Mouse (Mus musculus): ENCODE data around the gene 1700010B08Rik.
"Not testable (repeated sequence)": the region's sequence is repeated elsewhere in the genome, so short reads cannot be mapped to it uniquely, and the experiment has no call there.

Gene 1700010B08Rik

DNA sequence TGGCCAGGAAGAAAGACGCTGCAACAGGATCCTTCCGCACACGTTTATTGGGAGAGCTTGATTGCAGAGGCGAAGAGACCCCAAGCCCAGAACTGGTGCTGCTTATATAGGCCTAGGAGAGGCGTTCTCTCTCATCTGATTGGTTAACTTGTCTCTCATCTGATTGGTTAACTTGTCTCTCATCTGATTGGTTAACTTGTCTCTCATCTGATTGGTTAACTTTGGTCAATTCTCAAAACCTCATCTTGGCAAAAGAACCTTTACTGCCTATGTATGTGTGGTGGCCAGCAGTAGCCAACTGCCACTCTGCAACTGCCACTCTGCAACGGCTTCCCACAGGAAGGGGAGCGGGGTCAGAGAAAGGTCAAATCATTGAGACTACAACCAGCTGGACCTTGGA, at the start of gene 1700010B08Rik:
1700010B08Rik (plus strand) TSS at position 301 of the 400 bp plus-strand sequence.
- not testable (repeated sequence) for DNase-seq (ENCODE audit: extremely low spot score, low read depth, low spot score)

DNA sequence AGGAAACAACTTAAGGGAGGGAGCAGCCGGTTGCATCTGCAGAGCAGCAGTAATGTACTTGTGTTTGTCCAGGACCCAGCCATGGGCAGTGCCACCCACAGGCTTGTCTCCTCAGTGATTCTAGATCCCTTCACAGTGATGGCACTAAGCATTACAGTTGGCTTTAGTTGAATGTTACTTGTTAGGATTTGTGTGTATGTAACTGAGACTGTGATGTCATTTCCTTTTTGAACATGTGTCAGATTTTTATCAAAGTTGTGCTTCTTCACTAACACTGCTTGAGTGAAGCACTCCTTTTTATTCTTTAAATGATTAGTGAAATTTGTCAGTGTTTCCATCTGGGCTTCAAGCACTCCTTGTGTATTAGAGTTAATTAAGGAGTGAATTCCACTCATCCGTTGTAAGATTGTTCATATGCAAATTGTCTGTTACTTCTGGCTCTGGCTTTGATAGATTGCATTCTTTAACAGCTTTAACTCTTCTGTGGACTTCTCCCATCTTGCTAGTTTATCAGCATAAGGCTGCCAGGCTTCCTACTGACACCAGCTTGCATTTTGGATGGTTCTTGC, 46.8 kb upstream of the 1700010B08Rik start:
- DNase-seq (ENCODE audit: extremely low spot score, low read depth, low spot score): no peak

DNA sequence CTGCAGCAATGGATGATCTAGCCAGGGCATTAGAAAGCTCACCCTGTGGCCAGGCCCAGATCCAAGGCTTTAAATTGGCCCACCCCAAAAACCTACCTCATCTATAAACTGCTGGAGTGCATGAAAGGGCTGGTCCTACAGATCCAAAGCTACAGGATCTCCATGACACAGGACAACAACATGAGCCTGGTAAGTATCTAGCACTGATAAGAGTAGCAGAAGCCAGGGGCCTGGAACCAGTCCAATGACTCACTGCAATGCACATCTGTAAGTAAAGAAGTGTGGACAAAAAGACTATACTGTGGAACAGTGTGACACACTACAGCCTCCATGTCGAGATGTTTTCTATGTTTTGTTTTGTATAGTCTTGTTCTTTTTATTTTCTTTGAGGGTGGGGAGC, 45.7 kb upstream of the 1700010B08Rik start:
- DNase-seq (ENCODE audit: extremely low spot score, low read depth, low spot score): no peak

DNA sequence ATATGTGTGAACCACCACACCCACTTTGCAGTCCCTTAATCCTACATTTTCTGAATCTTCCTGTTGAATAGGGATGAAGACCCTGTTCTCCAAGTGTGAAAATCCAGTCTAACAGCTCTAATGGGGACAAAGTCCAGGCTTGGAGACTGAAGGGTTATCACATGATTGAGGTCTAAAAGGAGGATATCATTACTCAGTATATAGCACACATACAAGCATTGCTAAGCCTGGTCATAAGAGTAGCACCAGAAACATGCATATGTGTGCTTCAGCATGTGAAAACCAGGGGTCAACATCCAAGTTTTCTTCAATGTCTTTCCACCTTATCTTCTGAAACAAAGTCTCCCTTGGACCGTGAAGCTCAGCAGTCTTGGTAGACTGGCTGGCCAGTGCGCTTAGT, 40.6 kb upstream of the 1700010B08Rik start:
- no peak for DNase-seq (ENCODE audit: extremely low spot score, low read depth, low spot score)

DNA sequence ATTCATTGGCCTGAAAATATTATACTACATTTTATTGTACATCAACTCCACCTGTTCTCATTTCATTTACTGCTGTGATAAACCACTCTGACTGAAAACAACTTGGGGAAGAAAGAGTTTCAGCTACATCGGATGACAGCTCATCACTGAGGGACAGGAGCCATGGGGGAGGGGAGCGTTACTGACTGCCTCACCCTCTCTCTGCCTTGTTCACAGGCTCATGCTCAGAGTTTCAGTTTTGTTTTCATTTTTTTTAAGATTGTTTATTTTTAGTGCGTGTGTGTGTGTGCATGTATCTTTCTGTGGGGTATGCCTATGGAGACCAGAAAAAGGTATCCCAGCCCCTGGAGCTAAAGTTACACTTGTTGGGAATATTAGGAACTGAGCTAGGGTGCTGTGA, 40.0 kb upstream of the 1700010B08Rik start:
- DNase-seq (ENCODE audit: extremely low spot score, low read depth, low spot score): no peak

DNA sequence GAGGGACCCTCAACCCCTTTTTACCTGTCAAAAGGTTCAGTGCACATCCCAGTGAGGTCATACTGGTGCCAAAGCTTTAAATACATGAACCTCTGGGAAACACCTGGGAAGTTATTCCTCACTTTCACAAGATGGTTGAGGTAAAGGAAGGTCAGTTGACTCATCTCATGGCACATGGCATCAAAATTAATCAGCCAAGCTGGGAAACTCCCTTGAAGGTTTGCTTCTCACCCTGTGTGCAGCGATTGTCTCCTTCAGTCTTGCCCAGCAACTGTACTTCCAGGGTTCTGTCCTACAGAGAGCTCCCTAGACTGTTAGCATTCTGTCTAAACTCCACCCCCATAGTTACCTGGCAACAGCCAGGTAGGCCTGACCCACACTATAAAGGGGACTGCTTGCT, 39.1 kb upstream of the 1700010B08Rik start:
- DNase-seq (ENCODE audit: extremely low spot score, low read depth, low spot score): no peak

DNA sequence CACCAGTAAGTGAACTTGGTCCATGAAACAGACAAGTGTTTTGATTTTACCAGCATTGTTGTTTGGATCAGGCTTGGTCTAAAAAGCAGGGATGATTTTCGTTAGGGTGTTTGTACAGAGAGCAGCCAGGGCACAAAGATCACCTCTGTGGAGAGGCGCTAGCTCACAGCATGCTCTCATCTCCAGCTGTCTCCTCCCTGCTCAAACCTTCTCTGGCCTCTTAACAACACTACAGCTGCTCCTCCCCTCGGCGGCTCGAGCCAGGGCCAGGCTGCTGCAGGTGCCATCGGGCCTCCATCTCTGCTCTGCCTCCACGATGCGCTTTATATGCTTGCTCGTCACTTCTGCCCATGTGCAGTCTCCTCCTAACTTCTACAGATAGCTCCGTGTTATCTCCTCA, 36.4 kb upstream of the 1700010B08Rik start:
- no peak for DNase-seq (ENCODE audit: extremely low spot score, low read depth, low spot score)

DNA sequence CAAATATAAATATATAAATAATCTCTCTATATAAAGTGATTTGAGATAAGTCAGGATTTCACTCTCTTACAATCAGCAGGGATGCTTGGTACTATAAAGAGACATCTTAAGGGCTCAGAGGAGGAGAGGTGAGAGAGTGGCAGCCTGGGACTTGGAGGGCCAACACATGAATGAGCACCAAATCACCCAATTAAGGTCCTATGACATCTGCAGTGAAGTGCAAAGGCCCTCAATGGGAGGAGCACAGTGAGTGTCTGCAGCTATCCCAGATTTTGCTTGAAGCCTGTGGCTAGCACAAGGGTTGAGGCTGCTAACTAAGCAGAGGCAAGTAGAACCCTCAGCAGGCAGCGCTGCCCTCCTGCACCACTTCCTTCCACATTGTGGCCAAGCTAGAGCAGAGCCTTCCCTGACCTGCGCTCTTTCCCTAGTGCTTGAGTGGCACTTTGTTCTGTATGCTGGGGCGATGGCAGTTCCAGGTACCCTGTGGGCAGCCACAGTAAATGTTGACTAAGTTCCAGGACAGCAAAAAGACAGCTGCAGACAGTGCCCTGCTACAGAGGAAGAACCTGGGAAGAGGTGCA, 33.3 kb upstream of the 1700010B08Rik start:
- DNase-seq (ENCODE audit: extremely low spot score, low read depth, low spot score): no peak

DNA sequence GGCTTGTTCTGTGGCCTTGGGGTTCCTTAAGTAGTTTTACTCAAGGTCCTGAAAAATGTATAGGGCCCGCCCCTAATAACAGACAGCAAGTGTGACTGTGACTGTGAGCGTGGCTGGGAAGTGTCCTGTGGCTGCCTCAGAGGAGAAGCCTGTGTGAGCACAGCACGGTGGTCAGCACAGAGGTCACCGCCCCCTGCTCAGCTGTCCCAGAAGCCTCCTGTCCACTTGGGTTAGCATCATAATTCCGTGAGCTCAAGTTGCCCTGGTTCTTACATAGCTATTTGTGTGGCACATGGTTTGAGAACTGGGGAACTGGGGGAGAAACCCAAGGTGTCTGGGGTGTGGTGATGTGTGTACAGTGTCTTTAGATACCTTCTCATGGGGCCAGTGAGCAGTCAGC, 31.9 kb upstream of the 1700010B08Rik start:
- no peak for DNase-seq (ENCODE audit: extremely low spot score, low read depth, low spot score)

DNA sequence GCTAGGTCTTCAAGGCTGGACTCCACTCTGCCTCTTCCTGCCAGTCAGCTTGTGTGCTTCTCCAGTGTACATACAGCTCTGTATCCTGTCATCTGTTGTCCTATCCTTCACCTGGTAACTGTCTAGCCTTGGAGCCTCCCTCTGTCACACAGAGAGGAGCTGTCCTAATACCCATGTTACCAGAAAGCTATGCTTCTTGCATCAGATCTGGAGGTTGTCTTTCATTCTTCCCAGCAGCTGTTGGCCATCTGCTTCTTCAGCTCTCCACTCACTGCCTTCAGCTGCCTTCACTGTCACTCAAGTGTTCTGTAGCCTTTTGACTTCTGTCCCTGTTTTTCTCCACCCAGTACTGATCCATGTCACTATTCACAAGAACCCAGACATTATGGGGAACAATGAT, 29.4 kb upstream of the 1700010B08Rik start:
- no peak for DNase-seq (ENCODE audit: extremely low spot score, low read depth, low spot score)

DNA sequence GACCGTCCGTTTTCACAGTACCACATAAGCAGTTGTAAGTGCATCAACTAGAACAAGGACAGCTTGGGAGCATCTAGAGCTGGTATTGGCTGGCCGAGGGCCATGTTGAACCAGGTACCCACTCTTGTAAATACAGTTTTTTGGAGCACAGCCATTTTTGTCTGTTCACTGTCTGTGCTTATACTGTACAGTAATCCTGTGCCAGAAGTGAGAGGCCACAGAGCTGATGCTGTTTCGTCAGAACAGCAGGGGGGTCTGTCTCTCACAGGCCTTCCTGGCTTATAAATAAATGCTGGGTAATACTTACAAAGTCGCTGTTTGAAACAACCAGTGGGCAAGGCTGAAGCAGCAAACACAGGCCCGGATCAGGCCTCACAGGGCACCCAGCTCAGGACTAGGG, 27.5 kb upstream of the 1700010B08Rik start:
- DNase-seq (ENCODE audit: extremely low spot score, low read depth, low spot score): no peak

DNA sequence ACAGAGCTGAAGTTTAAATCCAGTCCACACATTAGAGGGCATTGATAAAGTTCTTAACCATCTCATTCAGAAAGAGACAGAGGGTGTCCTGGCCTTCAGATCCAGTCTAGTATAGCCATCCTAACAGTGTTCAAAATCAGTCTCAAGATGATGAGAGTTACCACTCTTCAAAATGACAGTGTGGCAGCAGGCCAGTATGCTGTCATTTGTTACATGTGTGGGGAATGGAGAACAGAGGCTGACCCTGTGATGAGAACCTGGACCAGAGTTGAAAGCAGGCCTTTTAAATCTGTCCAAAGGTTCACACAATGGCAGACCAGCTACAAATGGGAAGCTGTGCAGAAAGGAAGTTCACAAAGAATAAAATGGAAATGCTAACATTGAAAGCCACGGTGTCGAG, 26.5 kb upstream of the 1700010B08Rik start:
- no peak for DNase-seq (ENCODE audit: extremely low spot score, low read depth, low spot score)

DNA sequence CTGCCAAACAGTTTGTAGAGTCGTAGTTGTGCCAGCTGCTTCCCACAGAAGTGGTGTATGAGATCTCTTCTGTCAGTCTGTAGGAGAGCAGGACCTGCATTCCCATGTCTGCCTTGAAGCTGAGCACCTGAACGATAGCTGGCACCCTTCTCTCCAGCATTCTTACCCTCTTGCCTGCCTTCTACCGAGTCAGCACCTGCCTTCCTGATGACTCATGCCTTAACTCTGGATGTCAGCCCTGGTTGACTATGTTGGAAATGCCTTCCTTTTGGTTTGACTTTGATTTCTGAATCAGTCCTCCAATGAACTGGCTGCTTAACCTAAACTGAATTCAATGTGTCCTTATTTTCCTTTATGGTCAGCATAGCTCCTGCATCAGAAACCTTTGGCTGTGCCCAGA, 20.4 kb upstream of the 1700010B08Rik start:
- no peak for DNase-seq (ENCODE audit: extremely low spot score, low read depth, low spot score)

DNA sequence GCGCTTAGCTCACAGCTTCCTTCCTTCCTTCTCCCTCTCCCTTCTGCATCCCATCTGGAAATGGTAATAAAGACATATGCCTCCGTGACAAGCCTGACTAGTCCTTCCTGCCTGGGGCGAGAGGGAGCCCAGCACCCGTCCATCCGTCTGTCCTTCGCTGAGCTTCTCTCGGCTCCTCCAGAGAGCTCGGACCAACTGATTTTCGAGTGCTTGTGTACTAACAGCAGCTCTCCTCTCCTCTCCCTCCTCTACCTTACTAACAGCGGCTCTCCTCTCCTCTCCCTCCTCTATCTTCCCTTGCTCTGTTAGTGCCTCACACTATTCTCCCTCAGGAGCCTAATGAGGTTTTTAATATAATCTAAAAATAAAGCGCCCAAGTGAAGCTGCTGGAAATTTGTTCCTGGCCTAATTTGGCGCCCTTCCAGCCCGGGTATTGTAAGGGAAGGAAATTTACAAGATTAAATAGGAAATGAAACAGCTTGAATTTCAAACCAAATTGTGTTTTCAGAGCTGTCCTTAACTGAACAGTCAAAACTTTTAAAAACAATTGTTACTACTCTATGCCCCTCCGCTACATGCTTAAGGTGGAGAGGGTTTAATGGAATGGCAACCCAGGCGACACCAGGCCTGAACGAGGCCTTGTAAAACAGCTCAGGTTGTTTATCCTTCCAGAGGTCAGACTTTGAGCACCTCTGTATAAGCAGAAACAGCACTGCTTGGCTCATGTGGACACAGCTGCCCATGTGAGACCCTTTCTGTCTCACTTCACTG, 16.9 kb upstream of the 1700010B08Rik start:
- DNase-seq (ENCODE audit: extremely low spot score, low read depth, low spot score): no peak

DNA sequence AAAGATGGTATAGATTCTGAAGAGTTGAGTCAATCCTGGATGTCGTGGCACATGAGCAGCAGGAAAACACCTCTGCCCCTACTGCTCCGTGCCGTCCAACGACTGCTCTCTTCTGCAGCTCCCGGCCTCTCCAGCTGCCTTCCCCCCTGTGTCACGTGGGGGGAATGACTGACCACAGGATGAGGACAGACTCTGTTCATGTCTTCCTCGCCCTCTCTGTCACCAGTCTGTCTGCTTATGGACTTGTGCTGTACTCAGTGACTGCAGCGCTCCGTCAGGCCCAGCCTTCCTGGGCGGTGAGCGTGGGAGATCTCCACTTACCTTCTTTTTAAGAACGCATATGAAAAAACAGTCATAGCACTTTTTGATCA, 16.4 kb upstream of the 1700010B08Rik start:
- no peak for DNase-seq (ENCODE audit: extremely low spot score, low read depth, low spot score)

DNA sequence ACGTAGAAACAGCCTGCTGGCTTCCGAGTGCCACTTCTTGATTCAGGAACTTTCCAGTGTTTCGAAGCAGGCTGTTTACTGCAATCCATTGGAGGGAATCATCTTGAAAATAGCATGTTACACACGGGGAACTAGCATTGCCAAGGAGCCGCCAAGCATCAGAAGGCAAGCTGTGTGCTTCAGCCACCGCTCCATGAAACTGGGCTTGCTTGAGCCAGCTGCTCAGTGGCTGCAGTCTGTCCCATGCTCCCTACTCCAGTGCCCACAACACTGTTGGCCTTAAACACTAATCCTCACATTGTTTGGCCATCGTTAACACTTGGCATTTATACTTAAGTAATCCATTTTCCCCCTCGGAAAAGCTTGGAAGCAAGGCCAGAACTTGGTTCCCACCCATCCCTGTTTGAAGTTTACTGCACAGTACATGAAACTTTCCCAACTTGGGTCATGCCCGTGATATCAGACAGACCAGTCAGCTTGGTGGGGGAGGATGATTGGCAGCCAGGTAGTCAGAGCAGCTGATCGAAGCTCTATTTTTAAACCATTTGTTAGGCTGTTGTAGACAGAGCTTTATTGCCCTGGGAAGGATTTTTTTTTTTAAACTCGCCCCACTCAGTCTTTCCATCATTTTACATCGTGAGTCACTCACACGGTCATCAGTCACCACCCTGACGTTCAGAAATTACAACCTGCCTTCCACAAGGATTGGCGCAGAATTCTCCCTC, 13.2 kb upstream of the 1700010B08Rik start:
- no peak for DNase-seq (ENCODE audit: extremely low spot score, low read depth, low spot score)

DNA sequence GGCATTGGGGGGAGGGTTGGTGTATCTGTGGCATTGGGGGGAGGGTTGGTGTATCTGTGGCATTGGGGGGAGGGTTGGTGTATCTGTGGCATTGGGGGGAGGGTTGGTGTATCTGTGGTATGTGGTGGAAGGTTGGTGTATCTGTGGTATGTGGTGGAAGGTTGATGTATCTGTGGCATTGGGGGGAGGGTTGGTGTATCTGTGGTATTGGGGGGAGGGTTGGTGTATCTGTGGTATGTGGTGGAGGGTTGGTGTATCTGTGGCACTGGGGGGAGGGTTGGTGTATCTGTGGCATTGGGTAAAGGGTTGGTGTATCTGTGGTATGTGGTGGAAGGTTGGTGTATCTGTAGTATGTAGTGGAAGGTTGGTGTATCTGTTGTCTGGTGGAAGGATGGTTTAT, 11.6 kb upstream of the 1700010B08Rik start:
- DNase-seq (ENCODE audit: extremely low spot score, low read depth, low spot score): not testable (repeated sequence)

DNA sequence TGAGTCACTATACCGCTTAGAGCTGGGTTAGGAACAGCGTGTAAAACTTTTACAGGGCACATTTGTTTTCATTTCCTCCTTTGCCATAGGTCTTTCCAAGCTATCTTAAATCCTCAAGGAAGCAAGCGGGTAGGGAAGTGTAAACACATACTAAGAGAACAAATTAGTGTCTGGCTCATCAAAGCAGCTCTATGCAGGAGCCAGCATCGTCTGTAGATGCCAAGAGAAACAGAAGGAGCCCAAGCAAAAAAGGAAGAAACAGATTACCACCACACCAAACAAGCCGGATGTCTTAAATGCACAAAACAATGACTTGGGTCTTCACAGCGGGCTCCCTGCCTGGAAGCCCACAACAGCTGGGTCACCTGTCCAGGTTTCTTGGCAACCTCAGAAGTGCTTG, 9.0 kb upstream of the 1700010B08Rik start:
- no peak for DNase-seq (ENCODE audit: extremely low spot score, low read depth, low spot score)

DNA sequence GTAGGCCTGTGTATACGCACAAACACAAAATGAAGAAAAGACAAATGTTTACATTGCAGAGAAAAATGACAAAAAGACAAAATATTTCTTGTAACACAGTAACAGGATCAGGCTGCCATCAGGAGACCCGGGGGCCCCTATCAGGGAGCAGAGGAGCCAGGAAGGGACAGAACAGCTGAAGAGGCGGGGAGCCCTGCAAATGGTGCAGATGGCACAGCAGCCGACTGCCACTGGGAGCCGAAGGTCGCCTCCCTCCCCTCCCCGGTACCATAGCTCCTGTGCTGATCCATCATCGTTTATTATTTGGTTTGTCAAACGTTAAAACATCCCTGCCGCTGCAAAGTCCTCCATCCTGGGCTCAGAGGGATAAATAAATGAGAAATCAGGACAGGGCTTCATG, 6.6 kb upstream of the 1700010B08Rik start:
- no peak for DNase-seq (ENCODE audit: extremely low spot score, low read depth, low spot score)

DNA sequence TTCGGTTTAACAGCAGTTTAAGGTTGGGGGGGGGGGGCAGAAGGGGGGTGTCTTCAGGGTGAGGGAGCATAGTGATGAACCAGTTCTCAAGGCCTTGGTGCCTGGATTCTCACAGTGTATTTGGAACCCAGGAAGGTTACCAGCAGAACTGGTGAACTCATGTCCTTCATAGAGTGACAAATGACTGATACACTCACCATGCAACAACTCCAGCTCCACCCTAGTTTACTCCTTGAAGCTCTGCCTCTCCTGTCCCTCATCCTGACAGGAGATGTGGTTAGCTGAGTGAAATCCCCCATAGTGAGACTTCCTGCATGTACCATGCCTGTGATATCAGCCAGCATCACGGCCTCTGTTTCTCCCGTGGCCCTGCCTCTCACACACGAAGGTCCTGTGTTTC, 6.0 kb upstream of the 1700010B08Rik start:
- no peak for DNase-seq (ENCODE audit: extremely low spot score, low read depth, low spot score)

DNA sequence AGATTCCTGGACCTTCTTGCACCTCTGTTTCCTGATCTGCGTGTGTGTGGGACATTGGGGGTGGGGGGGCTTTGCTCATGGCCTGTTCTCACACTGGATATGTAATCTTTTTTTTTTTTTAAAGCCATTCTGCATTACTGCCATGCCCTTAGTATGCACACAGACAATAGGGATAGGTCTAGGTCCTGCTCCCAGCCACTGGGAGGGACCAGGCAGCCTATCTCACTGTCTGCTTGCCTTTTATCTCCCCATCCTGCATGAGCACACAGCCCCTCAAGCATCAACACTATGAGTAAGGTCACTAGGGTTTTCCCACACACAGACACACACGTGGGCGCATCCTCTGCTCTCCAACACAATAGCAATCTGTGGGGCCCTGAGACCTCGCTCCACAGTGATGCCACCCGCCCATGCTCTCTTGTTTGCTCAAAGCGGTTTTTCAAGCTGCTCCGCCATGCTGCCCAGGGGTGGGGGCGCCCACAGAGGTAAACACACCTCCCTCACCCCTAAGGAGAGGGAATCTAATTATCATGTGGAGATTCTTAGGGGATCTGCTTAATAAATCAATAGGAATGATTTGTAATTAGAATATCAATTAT, 4.5 kb upstream of the 1700010B08Rik start:
- DNase-seq (ENCODE audit: extremely low spot score, low read depth, low spot score): no peak

DNA sequence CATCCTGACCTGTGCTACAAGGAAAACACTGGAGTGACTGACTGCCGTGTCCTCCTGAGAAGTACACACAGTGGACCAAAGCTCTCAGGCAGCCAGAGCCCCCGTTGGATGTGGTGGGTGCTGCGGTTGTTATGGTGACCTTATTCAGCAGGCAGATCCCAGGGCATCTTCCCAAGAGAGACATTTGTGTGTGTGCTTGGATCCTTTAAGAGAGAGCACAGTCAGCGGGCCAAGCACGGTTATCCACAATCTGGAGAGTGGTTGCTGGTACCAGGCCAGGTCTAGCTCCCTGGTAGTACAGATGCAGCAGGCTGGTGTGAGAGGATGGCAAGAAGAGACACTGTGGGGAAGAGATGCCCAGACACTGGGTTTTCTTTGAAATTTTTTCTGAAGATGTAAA, 2.2 kb upstream of the 1700010B08Rik start:
- DNase-seq (ENCODE audit: extremely low spot score, low read depth, low spot score): no peak
